Mouse (Mus musculus) c-Kit-positive CD71-positive TER-119-negative erythroid progenitor cells, embryonic 14.5 days (primary cell): ENCODE data around the gene Trim34a.
"Not testable (repeated sequence)": the region's sequence is repeated elsewhere in the genome, so short reads cannot be mapped to it uniquely, and the experiment has no call there.

Source experiments
- DNase-seq: peaks from one replicate; pipeline ENCODE4 v3.0.0-alpha.2; 2013; ENCODE audit warnings: low read depth

Gene Trim34a

GRCm38 (mm10) chr7:104244287-104245181, at the start of gene Trim34a:
Gene Trim34a (plus strand): TSS chr7:104244457.
- DNase-seq, result peak; percentile 74

- DNase-seq, result no peak
Measured at GRCm38 (mm10) chr7:104195885-104196284, 48.4 kb upstream of the Trim34a start, which contains the start of gene Olfr649. Gene Olfr649 (minus strand): TSS chr7:104195985.

DNA sequence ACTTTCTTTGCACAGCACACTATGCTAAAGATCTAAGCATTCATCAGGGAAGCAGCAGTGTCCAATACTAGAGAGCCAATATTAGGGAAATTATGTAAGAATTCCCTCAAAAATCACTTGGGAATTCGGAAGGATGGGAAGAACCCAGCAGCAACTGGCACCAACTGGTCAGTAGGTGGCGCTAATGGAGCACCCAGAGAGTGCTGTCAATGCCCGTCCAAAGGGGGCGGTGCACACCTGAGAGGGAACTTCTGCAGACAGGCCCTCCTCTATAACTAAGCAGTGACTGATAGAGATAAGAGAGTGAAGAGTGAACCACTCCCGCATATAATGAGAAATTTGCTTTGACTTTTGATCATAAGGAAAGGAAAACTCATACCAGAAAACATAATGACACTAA, 44.4 kb upstream of the Trim34a start:
- DNase-seq, result no peak

GRCm38 (mm10) chr7:104206197-104206596, 38.1 kb upstream of the Trim34a start:
- no peak for DNase-seq

DNA sequence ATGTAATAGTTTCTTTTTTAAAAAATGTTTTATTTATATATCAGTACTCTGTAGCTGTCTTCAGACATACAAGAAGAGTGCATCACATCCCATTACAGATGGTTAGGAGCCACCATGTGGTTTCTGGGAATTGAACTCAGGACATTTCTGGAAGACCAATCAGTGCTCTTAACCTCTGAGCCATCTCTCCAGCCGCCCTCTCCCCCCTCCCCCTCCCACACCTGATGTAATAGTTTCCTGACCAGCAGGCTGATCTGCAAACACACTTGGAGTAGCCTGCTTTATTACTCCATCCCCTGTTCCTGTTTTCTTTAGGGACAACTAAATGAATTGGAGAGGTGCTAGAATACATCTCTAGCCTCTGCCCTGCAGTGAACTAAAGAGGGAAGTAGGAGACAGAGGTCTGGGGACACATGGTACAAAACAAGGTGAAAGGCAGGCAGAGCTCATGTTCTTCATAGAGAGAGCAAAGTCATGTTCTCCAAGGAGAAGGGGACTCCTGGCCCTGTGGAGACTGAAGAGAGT, 28.2 kb upstream of the Trim34a start:
- DNase-seq, result no peak

- DNase-seq, result no peak
Measured at GRCm38 (mm10) chr7:104217881-104218280, 26.4 kb upstream of the Trim34a start.

DNA sequence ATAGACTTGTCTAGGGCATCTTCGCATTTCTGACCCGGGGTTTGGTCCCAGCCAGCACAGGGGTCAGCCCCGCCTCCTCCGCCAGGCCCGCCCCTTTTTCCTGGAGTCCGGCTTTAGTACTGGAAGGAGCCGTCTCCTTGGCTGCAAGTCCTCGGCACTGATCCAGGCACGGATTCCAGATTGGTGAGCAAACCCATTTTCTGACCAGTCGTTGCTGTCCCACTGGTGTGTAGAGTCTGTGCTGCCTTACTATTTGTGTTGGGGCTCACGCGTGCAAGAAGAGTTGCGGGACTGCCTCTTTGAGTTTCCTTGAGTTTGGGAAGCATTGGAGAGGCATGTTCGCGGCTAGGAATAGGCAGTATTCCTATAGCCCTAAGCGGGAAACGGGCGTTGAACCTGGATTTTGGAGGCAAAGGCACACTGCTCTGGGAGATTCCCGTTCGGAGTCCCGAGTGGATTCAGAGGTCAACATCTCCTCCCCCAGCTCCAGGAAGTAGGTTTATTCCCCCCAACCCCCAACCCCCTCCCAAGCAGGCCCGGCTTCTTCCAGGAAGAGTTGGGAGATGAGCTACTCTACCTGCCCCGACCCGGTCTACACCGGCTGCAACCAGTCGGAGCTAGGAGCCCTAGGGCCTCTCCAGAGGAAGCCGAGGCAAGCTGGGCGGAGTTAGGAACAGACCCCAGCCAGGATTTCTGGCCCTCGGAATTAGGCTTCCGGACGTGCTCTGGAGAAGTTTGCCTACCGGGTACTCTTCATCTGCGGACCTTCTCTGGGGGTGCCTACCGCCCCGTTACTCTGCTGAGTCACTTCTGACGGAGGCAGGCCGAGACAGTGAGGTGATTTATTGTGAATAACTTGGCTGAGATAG, 25.3 kb upstream of the Trim34a start, which contains the start of gene Trim6:
TSS of gene Trim6 (plus strand) at position 93 of the 869 bp plus-strand sequence.
- no peak for DNase-seq

DNA sequence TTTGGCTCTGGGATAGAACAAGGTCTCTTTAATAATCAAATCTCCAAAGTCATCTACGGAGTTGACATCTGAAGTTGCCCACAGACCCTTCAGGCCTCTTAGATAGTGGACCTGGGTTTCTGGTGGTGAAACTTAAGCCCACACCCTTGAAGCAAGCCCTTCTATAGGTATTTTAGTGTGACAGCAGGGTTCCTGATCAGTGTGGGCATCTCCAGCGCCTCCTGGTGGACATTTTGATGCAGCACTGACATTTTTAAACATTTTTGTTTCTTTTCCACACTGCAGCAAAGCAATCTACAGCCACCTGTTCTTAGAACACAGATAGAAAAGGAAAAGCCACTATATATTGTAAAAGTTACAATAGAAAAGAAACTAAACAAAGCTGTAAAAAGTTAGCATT, 13.1 kb upstream of the Trim34a start:
- DNase-seq, result no peak

DNA sequence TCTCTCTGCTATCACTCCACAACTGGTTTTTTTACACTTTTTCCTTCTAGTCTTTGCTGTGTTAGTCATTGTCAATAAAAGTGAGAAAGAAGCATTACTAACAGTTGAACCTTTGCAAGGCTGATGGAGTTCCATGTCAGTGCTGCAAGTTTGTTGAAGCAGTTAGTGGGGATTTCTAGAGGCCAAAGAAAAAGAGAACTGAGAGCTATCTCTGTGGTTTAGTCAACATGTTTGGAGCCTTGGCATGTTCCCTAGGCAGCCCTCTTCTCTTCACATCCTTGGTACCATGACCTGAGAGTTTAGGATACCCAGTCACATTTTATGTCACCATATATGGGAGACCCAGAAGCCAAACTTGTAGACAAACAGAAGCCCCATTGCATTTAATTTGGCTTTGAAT, 3.4 kb upstream of the Trim34a start:
- DNase-seq, result no peak

DNA sequence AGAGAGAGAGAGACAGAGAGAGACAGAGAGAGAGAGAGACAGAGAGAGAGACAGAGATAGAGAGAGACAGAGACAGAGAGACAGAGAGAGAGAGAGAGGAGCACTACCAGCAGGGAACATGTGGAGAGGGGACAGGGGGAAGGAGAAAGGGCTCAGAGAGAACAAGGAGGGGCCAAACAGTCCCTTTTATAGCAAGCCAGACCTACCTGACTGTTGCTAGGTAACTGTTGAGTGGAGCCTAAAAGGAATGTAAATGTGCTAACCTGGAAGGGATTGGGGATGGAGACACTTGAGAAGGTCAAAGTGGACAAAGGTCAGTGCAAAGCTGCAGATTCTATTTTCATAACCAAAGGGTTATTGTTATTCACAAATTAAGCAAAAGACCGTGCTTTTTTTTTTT, 641 bp upstream of the Trim34a start:
- DNase-seq, result no peak

GRCm38 (mm10) chr7:104260380-104260779, 16.1 kb downstream of the Trim34a start:
- not testable (repeated sequence) for DNase-seq

- not testable (repeated sequence) for DNase-seq
Measured at GRCm38 (mm10) chr7:104265335-104265734, 21.1 kb downstream of the Trim34a start.

DNA sequence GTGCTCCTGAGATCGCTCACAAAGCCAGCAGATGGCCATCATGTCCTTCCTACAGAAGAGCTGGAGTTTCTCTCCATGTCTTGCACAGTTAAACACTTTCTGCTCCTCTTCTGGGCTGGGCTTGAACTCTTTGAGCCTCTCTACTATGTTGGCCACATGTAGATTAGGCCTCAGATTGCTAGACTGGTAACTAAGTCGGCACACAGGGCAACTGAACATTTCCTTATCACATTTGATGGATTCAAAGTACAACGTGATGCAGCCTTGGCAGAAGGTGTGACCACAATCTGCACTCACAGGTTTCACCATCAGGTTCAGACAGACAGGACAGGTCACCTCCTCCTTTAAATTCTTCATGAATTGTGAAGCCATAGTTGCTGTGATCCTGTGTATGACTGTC, 35.1 kb downstream of the Trim34a start:
- DNase-seq, result not testable (repeated sequence)

DNA sequence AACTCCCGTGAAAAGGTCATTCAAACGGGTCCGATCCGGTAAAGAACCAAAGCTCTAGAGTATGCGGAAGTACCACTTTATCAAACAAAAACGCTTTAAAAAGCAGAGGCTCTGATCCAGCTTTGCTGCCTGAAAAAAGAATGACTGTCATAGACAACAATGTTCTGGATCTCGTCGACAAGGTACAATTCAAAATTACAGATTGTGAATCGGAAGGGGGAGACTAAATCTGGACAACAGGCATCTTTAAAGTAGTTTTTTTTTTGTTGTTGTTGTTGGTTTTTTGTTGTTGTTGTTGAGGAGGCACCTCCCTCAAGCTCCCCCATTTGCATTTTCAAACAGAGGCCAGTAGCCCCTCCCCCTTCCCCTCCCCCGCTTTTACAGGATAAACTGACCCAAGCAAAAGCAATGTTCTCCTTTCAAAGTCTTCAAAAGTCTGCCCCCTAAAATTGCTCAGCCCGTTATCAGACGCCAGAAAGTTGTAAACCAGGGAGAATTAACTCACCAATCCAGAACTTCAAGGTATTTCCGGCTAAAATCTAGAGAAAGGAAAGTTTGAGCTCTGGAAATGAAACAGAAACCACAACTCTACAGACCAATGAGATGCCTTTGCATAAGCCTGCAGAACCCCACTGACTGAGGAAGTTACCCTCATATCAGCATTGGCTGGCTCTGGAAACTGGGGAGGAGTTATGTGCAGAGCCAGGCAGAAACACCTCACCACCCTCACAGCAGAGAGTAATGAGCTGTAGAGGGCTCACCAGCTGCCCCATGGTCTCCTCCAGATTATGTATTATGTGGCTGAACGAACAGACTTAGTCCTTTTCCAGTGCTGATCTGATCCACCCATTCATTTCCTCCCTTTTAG, 43.6 kb downstream of the Trim34a start, which contains the start of gene Trim5:
TSS of gene Trim5 (minus strand) at position 519 of the 868 bp plus-strand sequence.
- DNase-seq, result not testable (repeated sequence)

- no peak for DNase-seq
Measured at GRCm38 (mm10) chr7:104290641-104291040, 46.4 kb downstream of the Trim34a start.

DNA sequence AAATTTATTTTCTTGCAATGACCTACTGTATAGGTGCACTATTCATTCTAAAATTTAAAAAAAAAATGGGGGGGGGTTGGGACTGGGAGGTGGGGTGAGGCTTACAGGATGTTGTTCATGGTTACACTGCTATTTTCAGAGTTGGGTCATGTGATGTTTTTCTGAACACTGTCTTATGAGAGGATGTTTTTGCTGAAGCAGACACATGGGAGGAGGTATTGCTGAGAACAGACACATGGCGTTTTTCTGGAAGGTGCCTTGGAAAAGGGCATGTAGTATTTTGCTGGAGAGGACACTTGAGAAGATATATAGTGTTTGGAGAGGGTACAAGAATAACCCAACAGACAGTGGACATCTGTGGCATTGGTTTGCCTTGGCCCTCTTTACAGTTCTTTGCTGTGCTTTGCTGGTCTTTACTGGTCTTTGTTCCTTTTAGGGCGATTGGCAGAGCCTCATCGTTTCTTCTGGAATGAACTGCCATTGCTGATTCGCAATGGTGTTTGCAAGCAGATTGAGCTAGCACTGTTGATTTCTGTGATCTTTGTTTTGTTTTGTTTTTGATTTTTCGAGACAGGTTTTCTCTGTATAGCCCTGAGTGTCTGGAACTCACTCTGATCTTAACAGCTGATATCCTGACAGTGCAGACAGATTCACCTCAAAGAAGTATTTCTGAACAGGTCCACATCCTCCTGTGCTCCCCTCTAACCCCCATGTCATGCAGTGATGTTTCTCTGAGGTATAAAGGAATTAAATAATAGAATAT, 47.6 kb downstream of the Trim34a start:
- DNase-seq, result no peak
